Mouse (Mus musculus) liver, embryonic 14.5 days (tissue): ENCODE results near the gene Crp.

Source experiments
- CTCF ChIP-seq: IDR thresholded peaks from 2 replicates; pipeline ENCODE4 v1.5.1; 2016; ENCODE audit warnings: antibody characterized with exemption, low read depth, control low read depth
- EP300 ChIP-seq: IDR thresholded peaks from 2 replicates; pipeline ENCODE4 v1.6.1; 2016; ENCODE audit warnings: antibody characterized with exemption, low read depth

DNA sequence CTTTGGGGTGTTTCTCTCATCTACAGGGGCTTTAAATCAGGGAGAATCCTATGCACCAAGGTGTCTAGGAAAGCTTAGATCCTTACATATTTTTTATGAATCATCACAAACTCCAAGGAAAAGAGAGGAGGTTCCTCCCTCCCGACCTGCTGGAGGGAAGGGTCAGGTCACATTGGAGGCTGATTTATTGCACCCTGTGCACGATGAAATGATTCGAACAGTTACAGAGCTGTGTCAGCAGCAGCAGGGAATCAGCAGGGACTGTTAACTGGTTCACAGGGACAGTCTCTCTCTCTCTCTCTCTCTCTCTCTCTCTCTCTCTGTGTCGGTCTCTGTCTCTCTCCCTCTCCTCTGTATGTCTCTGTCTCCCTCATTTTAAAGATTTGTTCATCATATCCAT, 6.9 kb downstream of the Crp start:
- TF ChIP-seq CTCF, result no peak
- no peak for TF ChIP-seq EP300
